Comparison of ENCODE assay signal across 16 mouse cellular contexts in the genomic region with DNA sequence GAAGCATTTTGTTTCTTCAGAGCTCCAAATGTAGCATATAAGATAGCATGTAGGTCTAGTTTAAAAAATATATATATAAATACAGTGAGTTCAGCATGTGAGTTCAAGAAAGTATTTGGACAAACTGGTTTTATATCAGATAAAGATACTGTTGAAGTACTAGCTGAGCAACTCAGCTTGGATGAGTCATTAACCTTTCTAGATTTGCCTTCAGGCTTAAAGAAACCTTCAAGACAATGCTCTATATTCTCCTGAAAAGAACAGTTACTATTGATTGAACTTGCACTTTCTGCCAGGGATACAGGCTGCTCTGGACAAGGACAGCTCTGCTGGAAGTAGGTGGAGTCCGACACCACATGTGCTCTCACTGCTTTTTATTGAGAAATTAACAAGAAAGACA.
"Had no signal": no experiment of that assay in that cellular context is flagged by ENCODE, and none has a peak within 500 bp of the region (broad histone marks: within the 10 kb centered on the region; RNA-seq: fewer than 3 reads in every experiment).

No protein-coding gene starts in this region.

- H3K4me3 ChIP-seq: neural tube, embryonic 12.5 days; neural tube, embryonic 13.5 days; neural tube, embryonic 15.5 days; stomach, embryonic 15.5 days had no signal

- H3K9me3 ChIP-seq: neural tube, embryonic 12.5 days; neural tube, embryonic 13.5 days; neural tube, embryonic 15.5 days; stomach, embryonic 15.5 days had no signal

- H3K36me3 ChIP-seq: neural tube, embryonic 12.5 days; neural tube, embryonic 13.5 days; neural tube, embryonic 15.5 days; stomach, embryonic 15.5 days had no signal

- H3K27me3 ChIP-seq: neural tube, embryonic 12.5 days; neural tube, embryonic 13.5 days; neural tube, embryonic 15.5 days; stomach, embryonic 15.5 days had no signal

- H3K4me2 ChIP-seq: neural tube, embryonic 12.5 days; neural tube, embryonic 13.5 days; neural tube, embryonic 15.5 days; stomach, embryonic 15.5 days had no signal

- H3K27ac ChIP-seq: neural tube, embryonic 12.5 days; neural tube, embryonic 13.5 days; neural tube, embryonic 15.5 days; stomach, embryonic 15.5 days; stomach, postnatal 0 days had no signal

- DNase-seq: retina, postnatal 1 day; right cerebral cortex, adult 18-20 months; right cerebral cortex, postnatal 25 days; right cerebral cortex, postnatal 4 days; spleen, adult 18-20 months; thymus, adult 18-20 months; thymus, adult 2 months; thymus, postnatal 14 days; thymus, postnatal 25 days; thymus, postnatal 36 days; thymus, postnatal 4 days had no signal

- H3K9ac ChIP-seq: neural tube, embryonic 12.5 days; neural tube, embryonic 13.5 days; neural tube, embryonic 15.5 days; stomach, embryonic 15.5 days had no signal

- H3K4me1 ChIP-seq: neural tube, embryonic 12.5 days; neural tube, embryonic 13.5 days; neural tube, embryonic 15.5 days; stomach, embryonic 15.5 days had no signal
